Mouse (Mus musculus) intestine, embryonic 15.5 days (tissue): ENCODE results near the gene Uggt2. TPM values are rescaled to one million over a fixed set of nuclear protein-coding genes. Genes with fewer than 3 reads are reported as not detected.

Experiments
- ATAC-seq: fragments of 200-750 bp; cut with Nextera tagmentation; 2 replicates; pipeline ENCODE4 v1.8.0; 2017; ENCODE audit warnings: moderate TSS enrichment, moderate library complexity
- H3K27ac ChIP-seq: fragments of 300-500 bp; sonication (generic); 2 replicates; pipeline ENCODE4 v1.5.1; 2015; ENCODE audit warnings: mild to moderate bottlenecking, inconsistent platforms
- H3K27me3 ChIP-seq: fragments of 300-500 bp; sonication (generic); replicated peaks from 2 replicates; pipeline ENCODE4 v1.6.1; 2015; ENCODE audit warnings: inconsistent platforms
- H3K36me3 ChIP-seq: fragments of 300-500 bp; sonication (generic); 2 replicates; pipeline ENCODE4 v1.6.1; 2015; ENCODE audit warnings: inconsistent platforms
- H3K4me1 ChIP-seq: fragments of 300-500 bp; sonication (generic); replicated peaks from 2 replicates; pipeline ENCODE4 v1.6.1; 2015; ENCODE audit warnings: inconsistent platforms
- H3K4me2 ChIP-seq: fragments of 300-500 bp; sonication (generic); replicated peaks from 2 replicates; pipeline ENCODE4 v1.6.1; 2015; ENCODE audit warnings: mild to moderate bottlenecking, inconsistent platforms
- H3K4me3 ChIP-seq: fragments of 300-500 bp; sonication (generic); replicated peaks from 2 replicates; pipeline ENCODE4 v1.5.1; 2015; ENCODE audit warnings: inconsistent platforms
- H3K9ac ChIP-seq: fragments of 300-500 bp; sonication (generic); 2 replicates; pipeline ENCODE4 v1.6.1; 2015; ENCODE audit warnings: inconsistent platforms
- H3K9me3 ChIP-seq: fragments of 300-500 bp; sonication (generic); 2 replicates; pipeline ENCODE4 v1.6.1; 2016; ENCODE audit warnings: inconsistent platforms
- WGBS: fragments of 180-500 bp; shearing (Covaris S2); methylation state at CpG from one replicate; pipeline ENCODE4 v1.1.7; 2015; 5-methylcytosine and 5-hydroxymethylcytosine counted together
- polyA plus RNA-seq: library from polyadenylated mRNA; unstranded; fragments of >200 nt; fragmentation: Nextera tagmentation; extraction: Ambion mirVana; gene quantifications from 2 replicates; pipeline ENCODE4 v1.2.1, GENCODE M21; 2015

Gene Uggt2
- polyA plus RNA-seq, 1 experiment from 2014 or later: 7.9 TPM

DNA sequence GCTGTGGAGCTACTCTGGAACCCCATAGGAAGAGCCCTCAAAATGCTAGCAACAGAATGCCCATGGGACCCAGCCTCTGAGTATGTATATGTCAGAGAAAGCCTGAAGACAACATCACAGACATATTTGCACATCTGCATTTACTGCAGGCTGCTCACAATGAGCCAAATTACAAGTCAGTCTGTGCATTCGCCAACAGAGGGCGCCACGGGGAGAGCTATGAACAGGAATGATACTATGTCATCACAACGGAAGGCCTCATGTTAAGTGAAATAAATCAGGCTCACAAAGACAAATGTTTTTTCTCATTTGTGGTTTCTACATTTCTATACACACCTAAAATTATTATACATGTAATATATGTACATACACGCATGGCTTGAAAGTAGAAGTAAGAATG lies 73.3 kb downstream of the Uggt2 start:
- Histone ChIP-seq H3K27me3 (no peaks in the 10 kb centered on the region), H3K4me1 (no peaks in the 10 kb centered on the region), H3K36me3 (0 out of 2 replicates have a peak, but pooled peaks cover 2% of the 10 kb centered on the region), H3K4me2 (no peak overlapping the region), H3K27ac (no peak overlapping the region), H3K9me3 (no peaks in the 10 kb centered on the region), H3K4me3 (no peak overlapping the region), H3K9ac (no peak overlapping the region)
- 71% methylated on average over 5 of the region's 5 CpGs for WGBS
- ATAC-seq: no peak

- H3K27ac ChIP-seq: no peak overlapping the region
- WGBS: 82% methylated on average over 12 of the region's 12 CpGs
- H3K4me1 ChIP-seq: no peaks in the 10 kb centered on the region
Observed at GRCm38 (mm10) chr14:119013549-119013948, 85.7 kb downstream of the Uggt2 start.

GRCm38 (mm10) chr14:119012607-119013431 lies 86.4 kb downstream of the Uggt2 start:
- Histone ChIP-seq H3K9me3 (no peaks in the 10 kb centered on the region), H3K27me3 (no peaks in the 10 kb centered on the region), H3K4me3 (no peak overlapping the region), H3K4me2 (peak overlapping the region; percentile 11; the same call in 1 of the 2 replicates), H3K27ac (no peak overlapping the region), H3K4me1 (no peaks in the 10 kb centered on the region), H3K36me3 (no peaks in the 10 kb centered on the region), H3K9ac (no peak overlapping the region)
- ATAC-seq: peak; percentile 56; the same call in 1 of the 2 replicates
- 75% methylated on average over 23 of the region's 23 CpGs for WGBS

More at GRCm38 (mm10) chr14:119013549-119013948, 85.7 kb downstream of the Uggt2 start:
- Histone ChIP-seq H3K9me3 (no peaks in the 10 kb centered on the region), H3K4me2 (no peak overlapping the region), H3K4me3 (no peak overlapping the region), H3K27me3 (no peaks in the 10 kb centered on the region), H3K9ac (no peak overlapping the region), H3K36me3 (no peaks in the 10 kb centered on the region)
- no peak for ATAC-seq

- Histone ChIP-seq H3K4me3 (no peak overlapping the region), H3K4me1 (0 out of 2 replicates have a peak, but pooled peaks cover 2% of the 10 kb centered on the region), H3K36me3 (no peaks in the 10 kb centered on the region), H3K27ac (no peak overlapping the region), H3K9me3 (no peaks in the 10 kb centered on the region), H3K27me3 (no peaks in the 10 kb centered on the region), H3K9ac (no peak overlapping the region), H3K4me2 (no peak overlapping the region)
- ATAC-seq: no peak
- WGBS: 96% methylated on average over 2 of the region's 2 CpGs
Observed at GRCm38 (mm10) chr14:119009531-119009930, 89.7 kb downstream of the Uggt2 start.

- H3K27ac ChIP-seq: 0 out of 2 replicates have a peak overlapping the region, but pooled peaks have one; percentile 48
- peak overlapping the region; percentile 78 for H3K4me2 ChIP-seq
- ATAC-seq: 0 out of 2 replicates have a peak, but pooled peaks have one; percentile 5
- H3K9ac ChIP-seq: no peak overlapping the region
- peak overlapping the region; percentile 46 for H3K4me3 ChIP-seq
- no peaks in the 10 kb centered on the region for H3K27me3 ChIP-seq
- H3K9me3 ChIP-seq: no peaks in the 10 kb centered on the region
- no peaks in the 10 kb centered on the region for H3K36me3 ChIP-seq
- 48% methylated on average over 7 of the region's 7 CpGs for WGBS
- 0 out of 2 replicates have a peak, but pooled peaks cover 2% of the 10 kb centered on the region for H3K4me1 ChIP-seq
Observed at GRCm38 (mm10) chr14:119008031-119008590, 91.1 kb downstream of the Uggt2 start.

DNA sequence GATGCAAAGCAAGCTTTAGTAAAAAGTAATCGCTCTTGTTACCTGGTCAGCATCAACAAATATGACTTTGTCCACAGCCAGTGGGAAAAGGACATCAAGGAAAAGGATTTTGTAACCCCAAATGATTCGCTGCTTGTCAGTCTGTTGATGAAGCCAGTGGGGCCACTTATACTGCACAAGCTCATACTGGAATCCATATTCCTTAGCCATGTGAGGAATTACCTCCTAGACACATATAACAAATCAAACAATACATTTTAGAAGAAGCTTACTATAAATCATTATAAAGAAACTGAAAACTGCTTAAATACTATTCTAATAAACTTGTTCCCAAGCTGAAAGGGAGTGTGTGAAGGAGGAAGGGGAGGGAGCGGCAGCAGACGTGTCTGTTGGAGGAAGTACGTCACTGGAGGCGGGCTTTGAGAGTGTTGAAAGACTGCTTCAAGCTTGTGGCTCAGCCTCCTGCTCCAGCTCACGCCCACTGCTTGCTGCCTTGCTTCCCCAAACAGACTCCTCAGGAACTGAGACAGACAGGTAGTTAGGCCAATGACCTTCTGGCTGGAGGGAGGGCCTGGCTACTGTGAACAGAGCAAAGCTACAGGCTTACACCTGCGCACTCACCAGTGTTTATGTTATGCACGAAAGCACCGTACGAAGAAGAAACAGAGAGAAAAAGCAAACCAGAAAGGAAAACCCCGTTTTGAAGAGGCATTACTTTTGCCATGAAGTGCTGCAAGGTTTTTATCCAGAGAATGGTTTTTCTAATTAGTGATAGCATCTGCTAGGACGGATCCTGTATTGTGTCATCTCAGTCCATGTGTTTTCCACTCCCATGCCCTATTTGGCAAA lies 91.9 kb downstream of the Uggt2 start:
- Histone ChIP-seq H3K27me3 (no peaks in the 10 kb centered on the region), H3K36me3 (no peaks in the 10 kb centered on the region), H3K4me3 (peak overlapping the region; percentile 46), H3K9ac (peak overlapping the region; percentile 33), H3K4me1 (0 out of 2 replicates have a peak, but pooled peaks cover 2% of the 10 kb centered on the region), H3K27ac (peak overlapping the region; percentile 76), H3K9me3 (no peaks in the 10 kb centered on the region), H3K4me2 (peak overlapping the region; percentile 78)
- WGBS: 2% methylated on average over 13 of the region's 13 CpGs
- peak; percentile 99 for ATAC-seq

- H3K27me3 ChIP-seq: no peaks in the 10 kb centered on the region
- no peaks in the 10 kb centered on the region for H3K36me3 ChIP-seq
- H3K4me2 ChIP-seq: peak overlapping the region; percentile 78
- H3K9me3 ChIP-seq: no peaks in the 10 kb centered on the region
- WGBS: under 1% methylated on average over 49 of the region's 49 CpGs
- H3K4me3 ChIP-seq: peak overlapping the region; percentile 46
- 0 out of 2 replicates have a peak, but pooled peaks cover 2% of the 10 kb centered on the region for H3K4me1 ChIP-seq
- peak; percentile 9; the same call in 1 of the 2 replicates for ATAC-seq
- peak overlapping the region; percentile 76 for H3K27ac ChIP-seq
- peak overlapping the region; percentile 33 for H3K9ac ChIP-seq
Observed at GRCm38 (mm10) chr14:119006441-119007102, 92.7 kb downstream of the Uggt2 start.

GRCm38 (mm10) chr14:119005834-119006233 lies 93.4 kb downstream of the Uggt2 start:
- Histone ChIP-seq H3K9ac (no peak overlapping the region), H3K4me2 (peak overlapping the region; percentile 17; the same call in 1 of the 2 replicates), H3K4me3 (no peak overlapping the region), H3K27ac (no peak overlapping the region), H3K9me3 (no peaks in the 10 kb centered on the region), H3K4me1 (0 out of 2 replicates have a peak, but pooled peaks cover 2% of the 10 kb centered on the region), H3K36me3 (no peaks in the 10 kb centered on the region), H3K27me3 (no peaks in the 10 kb centered on the region)
- ATAC-seq: peak; percentile 15; the same call in 1 of the 2 replicates
- WGBS: 11% methylated on average over 5 of the region's 5 CpGs

GRCm38 (mm10) chr14:119003320-119003719 lies 95.9 kb downstream of the Uggt2 start:
- H3K4me2 ChIP-seq: no peak overlapping the region
- no peak for ATAC-seq

DNA sequence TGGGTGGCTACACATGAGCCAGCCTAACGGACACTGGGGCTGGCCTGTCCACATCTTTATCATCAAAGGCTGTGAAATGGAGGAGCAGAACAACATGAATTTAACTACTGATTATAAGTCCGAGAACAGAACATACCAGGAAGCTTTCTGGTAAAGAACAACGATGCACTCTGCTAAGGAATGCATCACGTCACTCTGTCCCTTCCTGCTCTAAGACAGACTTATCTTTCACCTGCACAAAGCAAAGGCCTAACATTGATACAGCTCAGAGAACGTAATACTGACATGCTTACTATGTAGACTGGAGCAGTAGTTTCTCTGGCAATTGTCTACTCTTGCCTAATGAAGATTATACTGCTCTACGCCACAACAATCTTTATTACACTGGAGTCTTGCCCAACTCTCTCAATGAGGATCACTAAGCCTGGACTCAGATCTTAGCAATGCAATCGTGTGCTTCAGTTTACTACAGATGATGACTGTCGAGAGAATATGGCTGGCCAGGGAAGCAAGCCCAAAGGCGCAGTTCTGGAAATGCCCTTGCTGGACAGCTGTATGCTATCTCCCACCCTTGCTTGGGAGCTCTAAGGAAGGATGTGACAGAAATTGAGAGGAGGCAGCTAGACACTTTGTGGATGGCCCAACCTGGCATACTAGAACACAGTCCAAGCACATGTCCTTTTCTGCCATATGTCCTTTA lies 103.9 kb downstream of the Uggt2 start:
- H3K27me3 ChIP-seq: no peaks in the 10 kb centered on the region
- no peak overlapping the region for H3K4me2 ChIP-seq
- H3K4me1 ChIP-seq: no peaks in the 10 kb centered on the region
- 89% methylated on average over 9 of the region's 9 CpGs for WGBS
- H3K27ac ChIP-seq: no peak overlapping the region
- no peak overlapping the region for H3K4me3 ChIP-seq
- peaks cover 3% of the 10 kb centered on the region; the same call in 1 of the 2 replicates for H3K36me3 ChIP-seq
- no peak for ATAC-seq
- H3K9ac ChIP-seq: no peak overlapping the region
- no peaks in the 10 kb centered on the region for H3K9me3 ChIP-seq

More at GRCm38 (mm10) chr14:119003320-119003719, 95.9 kb downstream of the Uggt2 start:
- H3K27ac ChIP-seq: no peak overlapping the region
- 0 out of 2 replicates have a peak, but pooled peaks cover 3% of the 10 kb centered on the region for H3K36me3 ChIP-seq
- H3K4me3 ChIP-seq: no peak overlapping the region
- H3K9me3 ChIP-seq: no peaks in the 10 kb centered on the region
- H3K27me3 ChIP-seq: no peaks in the 10 kb centered on the region
- 0 out of 2 replicates have a peak, but pooled peaks cover 2% of the 10 kb centered on the region for H3K4me1 ChIP-seq
- no peak overlapping the region for H3K9ac ChIP-seq
